Mouse (Mus musculus) cerebellum, postnatal 25 days (tissue): ENCODE results near the gene Nfasc.

Experiments
- DNase-seq, 2 experiments: peaks; one replicate each; pipeline ENCODE4 v3.0.0; 2021; ENCODE audit warnings: mixed read lengths in 2 of 2

Nfasc gene

GRCm38 (mm10) chr1:132540701-132541100 lies 200.9 kb downstream of the Nfasc start:
- peak; percentile 36 for DNase-seq

GRCm38 (mm10) chr1:132537736-132538135 lies 203.9 kb downstream of the Nfasc start:
- peak; percentile 87 to 91 for DNase-seq

GRCm38 (mm10) chr1:132536416-132536815 lies 205.2 kb downstream of the Nfasc start:
- DNase-seq, result peak; percentile 55 to 62

- DNase-seq, result peak; percentile 36 to 44
Measured at GRCm38 (mm10) chr1:132535541-132535940, 206.1 kb downstream of the Nfasc start.

GRCm38 (mm10) chr1:132533840-132534239 lies 207.8 kb downstream of the Nfasc start:
- peak; percentile 20 to 24 for DNase-seq

GRCm38 (mm10) chr1:132532521-132532920 lies 209.1 kb downstream of the Nfasc start:
- peak; percentile 46 to 47 for DNase-seq

- peak; percentile 36 to 42 for DNase-seq
Measured at GRCm38 (mm10) chr1:132530631-132531191, 210.9 kb downstream of the Nfasc start.

- peak; percentile 89 to 91 for DNase-seq
Measured at GRCm38 (mm10) chr1:132528647-132529334, 212.8 kb downstream of the Nfasc start.

GRCm38 (mm10) chr1:132528071-132528470 lies 213.5 kb downstream of the Nfasc start:
- DNase-seq, result peak; percentile 45 to 63

GRCm38 (mm10) chr1:132525832-132526231 lies 215.8 kb downstream of the Nfasc start:
- DNase-seq, result peak; percentile 84 to 90

- DNase-seq, result peak; percentile 64 to 75
Measured at GRCm38 (mm10) chr1:132523920-132524319, 217.7 kb downstream of the Nfasc start.

GRCm38 (mm10) chr1:132523048-132523447 lies 218.5 kb downstream of the Nfasc start:
- peak; percentile 15 to 34 for DNase-seq

- peak; percentile 25 to 59 for DNase-seq
Measured at GRCm38 (mm10) chr1:132520764-132521163, 220.8 kb downstream of the Nfasc start.

GRCm38 (mm10) chr1:132519734-132520133 lies 221.9 kb downstream of the Nfasc start:
- DNase-seq, result peak in 1 of 2 experiments; percentile 8

GRCm38 (mm10) chr1:132518621-132519020 lies 223.0 kb downstream of the Nfasc start:
- peak; percentile 87 to 94 for DNase-seq

- peak; percentile 35 to 54 for DNase-seq
Measured at GRCm38 (mm10) chr1:132516776-132517175, 224.8 kb downstream of the Nfasc start.

GRCm38 (mm10) chr1:132515339-132515738 lies 226.3 kb downstream of the Nfasc start:
- DNase-seq, result peak in 1 of 2 experiments; percentile 27
